Mouse (Mus musculus) cerebellum, adult 9-11 months (tissue): ENCODE results near the gene Dact3.

Experiments
- DNase-seq: peaks from one replicate; pipeline ENCODE4 v3.0.0; 2022

Gene Dact3

DNA sequence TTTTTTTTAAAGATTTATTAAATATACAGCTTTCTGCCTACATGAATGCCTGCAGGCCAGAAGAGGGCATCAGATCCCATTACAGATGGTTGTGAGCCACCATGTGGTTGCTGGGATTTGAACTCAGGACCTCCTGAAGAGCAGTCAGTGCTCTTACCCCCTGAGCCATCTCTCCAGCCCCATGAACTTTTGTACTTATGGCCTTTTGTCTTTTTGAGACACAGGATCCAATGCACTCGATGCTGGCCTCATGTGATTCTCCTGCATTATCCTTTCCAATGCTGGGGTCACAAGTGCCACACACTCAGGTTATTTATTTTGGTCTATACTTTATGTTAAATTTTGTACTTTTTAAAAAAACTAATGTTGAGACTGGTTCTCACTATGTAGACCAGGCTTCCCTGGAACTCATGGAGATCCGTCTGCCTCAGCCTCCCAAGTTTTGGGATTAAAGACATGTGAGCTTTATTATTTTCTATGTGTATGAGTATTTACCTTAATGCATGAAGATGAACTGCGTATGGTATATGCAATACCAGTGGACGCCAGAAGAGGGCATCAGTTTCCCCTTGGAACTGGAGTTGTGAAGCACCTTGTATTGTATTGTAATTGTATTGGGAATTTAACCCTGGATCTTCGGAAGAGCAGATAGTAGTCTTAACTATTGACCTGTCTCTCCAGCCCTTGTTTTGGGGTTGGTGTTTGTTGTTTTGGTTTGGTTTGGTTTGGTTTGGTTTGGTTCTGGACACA, 15.0 kb upstream of the Dact3 start:
- no peak for DNase-seq

GRCm38 (mm10) chr7:16867488-16867887, 7.6 kb upstream of the Dact3 start:
- DNase-seq, result no peak

- DNase-seq, result peak; percentile 99
Measured at GRCm38 (mm10) chr7:16869497-16869896, 5.6 kb upstream of the Dact3 start.

DNA sequence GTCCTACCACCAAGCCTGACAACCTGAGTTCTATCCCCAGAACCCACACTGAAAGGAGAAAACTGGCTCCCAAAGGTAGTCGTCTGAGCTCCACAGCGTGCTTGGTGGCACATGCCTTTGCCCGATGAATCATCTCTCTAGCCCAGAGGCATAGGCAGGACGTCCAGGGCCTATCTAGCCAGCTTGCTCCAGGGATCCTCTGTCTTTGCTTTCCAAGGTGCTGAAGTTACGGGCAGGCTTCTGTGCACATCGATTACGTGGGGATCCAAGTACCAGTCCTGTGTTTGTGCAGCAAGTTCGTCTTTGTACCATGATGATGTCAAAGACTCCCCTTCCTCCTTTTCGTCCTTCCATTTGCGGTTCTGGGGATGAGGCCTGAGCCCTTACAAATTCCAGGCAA, 3.5 kb upstream of the Dact3 start:
- no peak for DNase-seq

GRCm38 (mm10) chr7:16872478-16872877, 2.6 kb upstream of the Dact3 start:
- no peak for DNase-seq

GRCm38 (mm10) chr7:16873392-16873791, 1.7 kb upstream of the Dact3 start:
- DNase-seq, result no peak

- peak; percentile 85 for DNase-seq
Measured at GRCm38 (mm10) chr7:16874190-16874589, 927 bp upstream of the Dact3 start.

DNA sequence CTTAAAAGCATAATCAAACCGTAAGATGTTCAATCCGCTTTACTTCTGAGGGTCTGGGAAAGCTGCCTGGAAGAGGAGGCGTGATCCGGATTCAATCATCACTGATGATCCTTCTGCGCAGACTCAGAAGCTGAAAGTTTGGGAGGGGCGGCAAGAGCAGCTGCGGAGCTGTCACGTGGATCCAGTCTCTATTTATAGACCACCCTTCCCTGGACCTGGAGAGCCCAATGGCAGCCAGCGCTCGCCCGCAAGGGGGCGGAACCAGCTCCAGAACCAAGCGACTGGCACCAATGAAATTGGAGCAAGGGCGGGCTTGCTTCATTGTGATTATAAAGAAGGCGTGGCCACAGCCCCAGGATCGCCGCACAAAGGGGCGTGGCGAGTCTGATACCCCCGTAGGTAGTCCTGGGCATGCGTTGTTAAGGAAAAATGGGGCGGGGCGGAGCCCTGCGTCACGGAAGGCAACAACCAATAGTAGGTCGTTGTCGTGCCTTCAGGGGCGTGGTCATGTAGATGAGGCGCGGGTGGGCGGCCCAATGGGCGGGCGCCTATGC, 284 bp upstream of the Dact3 start:
- peak; percentile 100 for DNase-seq

- no peak for DNase-seq
Measured at GRCm38 (mm10) chr7:16875326-16875725, 209 bp downstream of the Dact3 start.

DNA sequence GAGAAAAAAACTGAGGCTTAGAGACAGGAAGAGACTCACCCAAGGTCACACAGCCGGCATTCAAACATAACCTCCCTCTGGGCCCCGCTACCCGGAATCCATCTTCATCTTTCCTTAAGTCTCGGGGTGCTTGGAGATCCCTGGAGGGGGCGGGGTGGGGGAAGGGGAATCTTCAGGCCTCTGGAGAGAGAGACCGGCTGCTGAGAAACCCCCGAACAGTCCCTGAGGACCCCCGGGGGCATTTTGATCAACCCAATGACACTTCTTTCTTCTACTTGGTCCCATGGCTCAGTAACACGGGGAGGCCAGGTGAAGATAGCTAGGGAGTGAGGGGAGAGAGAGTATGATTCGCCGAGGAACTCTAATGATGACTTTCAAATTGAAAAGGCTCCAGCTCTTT, 889 bp downstream of the Dact3 start:
- DNase-seq, result peak; percentile 50

GRCm38 (mm10) chr7:16876608-16877007, 1.5 kb downstream of the Dact3 start:
- peak; percentile 80 for DNase-seq

- DNase-seq, result no peak
Measured at GRCm38 (mm10) chr7:16877717-16878116, 2.6 kb downstream of the Dact3 start.

GRCm38 (mm10) chr7:16879796-16880547, 4.9 kb downstream of the Dact3 start:
- DNase-seq, result no peak

DNA sequence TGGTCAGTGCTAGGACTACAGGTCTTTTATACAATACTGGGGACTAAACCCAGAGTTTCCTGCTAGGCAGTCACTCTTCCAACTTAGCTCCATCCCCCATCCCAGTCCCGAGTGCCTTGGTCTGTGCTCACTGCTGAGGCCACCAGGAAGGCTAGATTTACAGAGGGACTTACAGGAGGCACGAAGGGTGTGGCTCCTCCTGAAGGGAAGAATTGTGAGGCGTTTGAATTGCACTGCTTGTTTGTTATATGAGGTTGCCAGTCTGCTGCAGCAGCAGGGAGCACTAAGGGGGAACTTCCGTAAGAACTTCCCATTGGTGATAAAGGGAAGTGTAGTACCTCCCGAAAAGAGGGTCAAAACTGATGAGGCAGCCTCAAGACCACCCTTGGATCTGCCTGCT, 5.5 kb downstream of the Dact3 start:
- DNase-seq, result no peak

DNA sequence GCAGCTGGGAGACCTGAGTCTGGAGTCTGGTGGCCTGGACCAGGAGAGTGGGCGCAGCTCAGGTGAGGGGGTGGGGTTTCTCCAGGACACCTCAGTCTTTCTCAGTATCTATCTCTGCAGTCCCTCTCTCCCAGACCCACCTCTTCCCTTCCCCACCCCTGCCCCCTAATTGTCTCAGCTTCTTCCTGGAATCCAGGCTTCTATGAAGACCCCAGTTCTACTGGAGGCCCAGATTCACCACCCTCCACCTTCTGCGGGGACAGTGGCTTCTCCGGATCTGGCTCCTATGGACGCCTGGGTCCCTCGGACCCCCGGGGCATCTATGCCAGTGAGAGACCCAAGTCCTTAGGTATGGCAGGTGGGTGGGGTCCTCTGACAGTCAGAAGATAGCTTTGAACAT, 8.0 kb downstream of the Dact3 start:
- no peak for DNase-seq

DNA sequence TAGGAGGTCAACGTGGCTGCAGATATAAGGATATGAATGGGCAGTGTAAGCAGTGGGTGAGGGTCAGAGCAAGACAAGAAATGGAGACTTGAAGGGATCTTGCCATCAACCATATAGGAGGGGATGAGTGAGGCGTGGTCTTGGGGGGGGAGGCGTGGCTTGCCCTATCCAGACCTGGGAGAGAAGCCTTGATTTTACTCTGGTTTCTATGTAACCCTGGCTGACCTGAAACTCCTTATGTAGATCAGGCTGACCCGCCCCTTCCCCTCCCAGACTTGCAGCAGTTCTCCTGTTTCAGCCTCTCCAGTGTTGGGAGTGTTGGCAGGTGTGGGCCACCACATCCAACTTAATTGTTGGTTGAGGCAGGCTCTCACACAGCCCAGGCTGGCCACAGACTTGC, 9.2 kb downstream of the Dact3 start:
- no peak for DNase-seq

- DNase-seq, result no peak
Measured at GRCm38 (mm10) chr7:16885271-16885776, 10.2 kb downstream of the Dact3 start.

DNA sequence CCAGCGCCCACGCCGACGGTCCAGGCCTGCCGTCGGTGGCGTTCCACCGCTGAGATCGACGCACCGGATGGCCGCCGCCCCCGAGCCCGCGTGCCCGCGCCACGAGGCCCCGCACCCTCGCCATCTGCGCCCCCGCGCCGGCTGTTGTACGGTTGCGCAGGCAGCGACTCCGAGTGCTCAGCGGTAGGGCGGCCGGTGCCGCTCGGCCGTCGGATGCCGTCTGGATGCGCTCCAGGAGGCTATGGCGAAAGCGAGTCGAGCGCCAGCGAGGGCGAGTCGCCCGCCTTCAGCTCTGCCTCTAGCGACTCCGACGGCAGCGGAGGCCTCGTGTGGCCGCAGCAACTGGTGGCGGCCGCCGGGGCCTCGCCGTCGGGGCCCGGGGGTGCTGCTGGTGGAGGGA, 10.8 kb downstream of the Dact3 start:
- no peak for DNase-seq

DNA sequence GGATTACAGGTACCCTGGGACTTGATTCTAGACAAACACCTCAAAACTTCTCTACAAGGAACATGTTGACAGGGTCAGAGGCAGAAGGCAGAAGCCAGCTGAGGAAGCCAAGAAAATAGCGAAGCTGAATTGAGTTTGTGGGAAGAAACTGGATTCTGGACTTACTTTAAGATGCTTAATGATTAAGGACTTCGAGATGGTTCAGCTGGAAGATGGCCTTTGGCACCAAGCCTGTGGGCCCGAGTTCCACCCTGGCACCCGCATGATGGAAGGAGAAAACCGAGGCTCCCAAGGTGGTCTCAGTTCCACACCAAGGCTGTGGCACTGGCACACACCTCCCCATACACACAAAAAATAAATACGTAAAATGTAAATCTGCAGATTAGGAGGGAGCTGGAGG, 15.4 kb downstream of the Dact3 start:
- DNase-seq, result peak; percentile 41

DNA sequence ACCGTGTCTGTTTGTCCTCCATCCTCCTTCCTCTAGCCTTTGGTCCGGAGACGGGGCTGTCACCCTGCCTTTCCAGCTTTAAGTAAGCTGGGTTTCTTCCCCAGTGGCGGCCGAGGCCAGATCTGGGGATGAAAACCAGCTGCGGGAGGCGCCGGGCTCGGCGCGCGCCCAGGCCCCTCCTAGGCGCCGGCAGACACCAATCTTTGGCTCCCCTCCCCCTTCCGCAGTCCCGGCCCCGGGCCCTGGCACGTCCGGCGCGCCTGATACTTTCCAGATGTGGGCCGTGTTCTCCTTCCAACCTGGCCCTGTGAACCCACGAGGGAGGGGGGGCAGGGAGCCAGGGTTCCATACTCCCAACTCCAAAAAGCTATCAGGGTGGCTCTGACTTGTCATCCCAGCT, 15.8 kb downstream of the Dact3 start:
- DNase-seq, result peak; percentile 47

DNA sequence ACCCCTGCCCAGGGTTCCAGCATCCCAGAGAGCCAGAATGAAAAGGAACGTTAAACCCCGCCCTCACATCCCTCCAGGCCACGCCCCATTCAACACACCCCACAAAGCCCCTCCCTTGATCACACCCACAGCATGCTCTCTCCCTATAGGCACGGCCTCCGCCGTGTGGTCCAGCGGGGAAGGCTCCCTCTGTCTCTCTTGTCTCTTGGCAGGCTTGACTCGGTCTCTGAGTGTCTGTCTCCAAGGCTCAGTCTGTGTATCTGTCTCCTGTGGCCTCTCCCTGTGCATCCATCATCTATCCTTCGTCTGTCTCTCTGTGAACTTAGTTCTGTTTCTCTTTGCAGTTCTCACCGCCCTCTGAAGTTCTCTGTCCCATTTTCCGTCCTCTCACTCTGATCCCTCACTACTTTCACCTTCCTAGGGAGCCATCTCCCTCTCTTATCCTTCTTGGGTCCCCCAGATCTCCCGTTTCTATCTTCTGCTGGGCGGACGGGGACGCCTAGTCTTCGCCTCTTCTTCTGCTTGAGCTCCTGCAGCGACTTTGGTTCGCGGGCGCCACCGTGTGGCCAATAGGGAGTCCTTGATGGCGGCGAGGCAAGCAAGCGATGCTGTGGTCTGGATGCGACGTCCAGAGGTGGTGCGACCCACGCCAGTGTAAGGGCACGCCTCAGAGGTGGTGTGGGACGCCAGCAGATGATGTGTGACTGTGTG, 16.7 kb downstream of the Dact3 start, which contains the start of gene Gng8:
TSS of gene Gng8 (plus strand) at position 146 of the 711 bp plus-strand sequence.
- peak; percentile 83 for DNase-seq

- DNase-seq, result no peak
Measured at GRCm38 (mm10) chr7:16892352-16892730, 17.2 kb downstream of the Dact3 start.

DNA sequence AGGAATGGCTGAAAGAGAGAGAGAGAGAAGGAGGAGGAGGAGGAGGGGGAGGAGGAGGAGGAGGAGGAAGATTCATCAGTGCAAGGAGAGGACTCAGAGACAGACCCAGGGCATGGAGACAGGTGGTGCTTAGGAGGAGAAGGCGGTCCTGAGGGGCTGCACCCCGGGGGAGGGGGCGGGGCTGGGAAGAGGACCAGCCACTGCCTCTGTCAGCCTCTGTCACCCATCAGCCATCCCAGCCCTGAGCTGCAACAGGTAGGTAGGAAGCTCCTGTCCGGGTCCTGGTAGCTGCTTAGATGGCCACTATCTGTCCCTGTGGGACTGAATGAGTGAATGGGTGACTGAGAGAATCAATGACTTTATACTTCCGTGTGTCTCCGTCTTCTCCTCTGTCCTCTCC, 18.5 kb downstream of the Dact3 start:
- DNase-seq, result peak; percentile 58
